Mouse (Mus musculus) midbrain, embryonic 13.5 days (tissue): Measurements from ENCODE around the gene Smim23. TPM values are rescaled to one million over a fixed set of nuclear protein-coding genes. Genes with fewer than 3 reads are reported as not detected.

Source experiments
- ATAC-seq: fragments of 200-750 bp; cut with Nextera tagmentation; 2 replicates; pipeline ENCODE4 v1.8.0; 2017; ENCODE audit warnings: mild to moderate bottlenecking, moderate TSS enrichment, moderate library complexity
- H3K27ac ChIP-seq: fragments of 300-500 bp; sonication (generic); 2 replicates; pipeline ENCODE4 v1.5.1; 2015; ENCODE audit warnings: inconsistent platforms, mild to moderate bottlenecking, moderate library complexity
- H3K27me3 ChIP-seq: fragments of 300-500 bp; sonication (generic); 2 replicates; pipeline ENCODE4 v1.6.1; 2015; ENCODE audit warnings: mild to moderate bottlenecking, inconsistent platforms
- H3K36me3 ChIP-seq: fragments of 300-500 bp; sonication (generic); 2 replicates; pipeline ENCODE4 v1.6.1; 2015; ENCODE audit warnings: mild to moderate bottlenecking, inconsistent platforms
- H3K4me1 ChIP-seq: fragments of 300-500 bp; sonication (generic); replicated peaks from 2 replicates; pipeline ENCODE4 v1.6.1; 2015; ENCODE audit warnings: inconsistent platforms
- H3K4me2 ChIP-seq: fragments of 300-500 bp; sonication (generic); replicated peaks from 2 replicates; pipeline ENCODE4 v1.6.1; 2015; ENCODE audit warnings: moderate library complexity, mild to moderate bottlenecking, inconsistent platforms
- H3K4me3 ChIP-seq: fragments of 300-500 bp; sonication (generic); replicated peaks from 2 replicates; pipeline ENCODE4 v1.5.1; 2015; ENCODE audit warnings: mild to moderate bottlenecking, inconsistent platforms
- H3K9ac ChIP-seq: fragments of 300-500 bp; sonication (generic); replicated peaks from 2 replicates; pipeline ENCODE4 v1.6.1; 2015; ENCODE audit warnings: mild to moderate bottlenecking, inconsistent platforms
- H3K9me3 ChIP-seq: fragments of 300-500 bp; sonication (generic); 2 replicates; pipeline ENCODE4 v1.6.1; 2016; ENCODE audit warnings: mild to moderate bottlenecking, inconsistent platforms
- WGBS: fragments of 180-500 bp; shearing (Covaris S2); methylation state at CpG from one replicate; pipeline ENCODE4 v1.1.7; 2015; 5-methylcytosine and 5-hydroxymethylcytosine counted together
- polyA plus RNA-seq: library from polyadenylated mRNA; unstranded; fragments of >200 nt; fragmentation: Nextera tagmentation; extraction: Ambion mirVana; gene quantifications from 2 replicates; pipeline ENCODE4 v1.2.1, GENCODE M21; 2015

Smim23 gene
- polyA plus RNA-seq, 1 experiment from 2014 or later = not detected

DNA sequence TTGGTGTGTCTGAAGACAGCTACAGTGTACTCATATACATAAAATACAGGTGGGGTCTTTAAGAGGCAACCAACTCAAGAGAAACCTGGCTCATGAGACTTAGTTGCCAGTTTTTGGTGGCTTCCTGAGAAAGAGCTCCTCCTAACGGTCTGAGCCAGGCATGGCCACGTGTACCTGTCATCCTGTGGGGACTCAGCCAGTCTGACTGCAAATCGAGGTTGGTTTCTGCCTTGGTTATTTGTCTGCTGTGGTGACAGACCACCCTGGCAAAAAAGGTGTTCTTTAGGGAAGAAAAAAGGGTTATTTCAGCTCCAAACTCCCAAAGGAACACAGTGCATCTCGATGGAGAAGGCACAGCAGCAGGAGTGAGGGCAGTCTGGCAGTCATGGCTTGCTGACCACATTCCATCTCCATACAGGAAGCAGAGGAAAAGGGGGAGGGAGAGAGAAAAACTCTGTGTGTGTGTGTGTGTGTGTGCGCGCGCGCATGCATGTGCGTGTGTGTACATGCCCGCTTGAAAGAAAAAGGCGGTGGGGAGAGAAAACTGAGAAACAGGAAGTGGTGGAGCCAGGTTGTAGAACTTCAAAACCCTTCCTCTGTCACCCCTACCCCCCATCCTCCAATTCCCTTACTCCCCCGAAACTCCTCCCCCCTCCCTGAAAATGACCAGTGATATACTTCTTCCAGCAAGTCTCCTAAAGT, 55.6 kb downstream of the Smim23 start:
- H3K4me2 ChIP-seq = no peak overlapping the region
- no peak for ATAC-seq
- WGBS = 86% methylated on average over 12 of the region's 12 CpGs
- no peaks in the 10 kb centered on the region for H3K4me1 ChIP-seq
- H3K9ac ChIP-seq = no peak overlapping the region
- H3K36me3 ChIP-seq = no peaks in the 10 kb centered on the region
- H3K27ac ChIP-seq = no peak overlapping the region
- no peaks in the 10 kb centered on the region for H3K9me3 ChIP-seq
- H3K27me3 ChIP-seq = no peaks in the 10 kb centered on the region
- no peak overlapping the region for H3K4me3 ChIP-seq

Other genes starting within 250 kb of the Smim23 start
- gene Fbxw11, start 181.9 kb downstream of the Smim23 start, polyA plus RNA-seq = 108 and 114 TPM in 2 replicates